ENCODE assay signal across 8 mouse cellular contexts in the genomic region with DNA sequence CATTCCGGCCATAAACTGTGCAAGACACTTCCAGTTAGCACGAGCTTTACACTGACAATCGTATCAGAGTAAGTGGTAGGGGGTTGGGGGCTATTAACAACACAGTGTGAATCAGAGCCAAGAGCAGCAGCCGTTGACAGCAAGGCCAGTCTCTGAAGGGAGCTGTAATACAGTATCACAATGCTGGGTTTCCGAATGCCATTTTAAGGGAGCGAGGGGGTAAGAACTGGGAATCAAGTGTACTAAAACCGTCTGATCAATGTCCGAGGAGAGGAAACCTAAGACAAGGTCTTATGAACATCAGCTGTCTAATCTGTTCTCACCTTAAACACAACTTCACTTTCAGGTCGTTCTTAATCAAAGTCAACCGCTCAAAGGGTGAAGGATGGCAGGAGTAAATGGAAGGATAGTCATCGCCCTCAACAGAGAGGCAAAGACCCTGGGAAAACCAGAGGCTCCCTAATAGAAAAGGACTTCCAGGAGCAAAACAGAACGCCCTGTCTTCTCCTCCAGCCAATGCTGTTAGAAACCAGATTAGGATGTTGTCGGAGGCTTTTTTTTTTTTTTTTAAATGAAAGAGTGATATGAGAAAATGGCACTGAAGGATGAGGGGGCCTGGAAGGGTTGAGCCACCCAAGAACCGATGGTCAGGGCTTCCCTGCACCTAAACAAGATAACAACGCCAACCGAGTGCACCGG. TPM values are rescaled to one million over a fixed set of nuclear protein-coding genes. Genes with fewer than 3 reads are reported as not detected.
A peak's percentile ranks its signal among the peaks of the same experiment; 100 is the strongest.
DNase-seq lines count a peak whose midpoint lies in the region; ATAC-seq and TF ChIP-seq lines count a peak whose summit lies in the region.

No protein-coding gene starts in this region.

- H3K9me3 ChIP-seq in forebrain, embryonic 16.5 days (ENCODE audit: control insufficient read depth, low read length), result no peaks in the 10 kb centered on the region
- no peaks in the 10 kb centered on the region for H3K9me3 ChIP-seq in liver, embryonic 12.5 days (replicated peaks)
- no peaks in the 10 kb centered on the region for H3K9me3 ChIP-seq in neural tube, embryonic 15.5 days (replicated peaks)

- no peak for TF ChIP-seq POLR2A in lung, adult 2 months (IDR thresholded peaks at IDR 0.05; ENCODE audit: borderline replicate concordance, extremely low read depth, low read depth, low read length)

- peak overlapping the region; percentile 85 for H3K4me3 ChIP-seq in lung, adult 2 months (replicated peaks; ENCODE audit: extremely low read depth, low read depth, low read length)
- H3K4me3 ChIP-seq in forebrain, embryonic 16.5 days (replicated peaks; ENCODE audit: low read length), result peak overlapping the region; percentile 92
- H3K4me3 ChIP-seq in liver, embryonic 12.5 days, result peak overlapping the region; percentile 99
- peak overlapping the region; percentile 86 for H3K4me3 ChIP-seq in neural tube, embryonic 15.5 days (replicated peaks)

- H3K36me3 ChIP-seq in forebrain, embryonic 16.5 days (ENCODE audit: control insufficient read depth, insufficient read depth), result no peaks in the 10 kb centered on the region
- peaks cover 29% of the 10 kb centered on the region for H3K36me3 ChIP-seq in liver, embryonic 12.5 days
- no peaks in the 10 kb centered on the region for H3K36me3 ChIP-seq in neural tube, embryonic 15.5 days

- peak; percentile 14 for DNase-seq in lung, adult 2 months
- no peak for DNase-seq in lung, postnatal 36 days
- DNase-seq in cerebellum, adult 18-20 months, result peak; percentile 20 to 25
- DNase-seq in kidney, adult 18-20 months, result peak; percentile 13

- ATAC-seq in forebrain, embryonic 16.5 days, result no peak
- no peak for ATAC-seq in liver, embryonic 12.5 days
- no peak; the same call in 1 of the 2 replicates for ATAC-seq in neural tube, embryonic 15.5 days (ENCODE audit: low FRiP score)
- ATAC-seq in granulocyte monocyte progenitor cell, adult 5-6 weeks (replicated peaks; ENCODE audit: poor library complexity, severe bottlenecking), result no peak

- H3K9ac ChIP-seq in forebrain, embryonic 16.5 days (replicated peaks; ENCODE audit: low read depth, low read length), result peak overlapping the region; percentile 92
- peak overlapping the region; percentile 99 for H3K9ac ChIP-seq in liver, embryonic 12.5 days
- H3K9ac ChIP-seq in neural tube, embryonic 15.5 days (replicated peaks), result peak overlapping the region; percentile 87

- H3K4me2 ChIP-seq in forebrain, embryonic 16.5 days (ENCODE audit: low read length), result peak overlapping the region; percentile 49
- peak overlapping the region; percentile 77 for H3K4me2 ChIP-seq in liver, embryonic 12.5 days
- peak overlapping the region; percentile 61 for H3K4me2 ChIP-seq in neural tube, embryonic 15.5 days

- no peaks in the 10 kb centered on the region for H3K27me3 ChIP-seq in forebrain, embryonic 16.5 days (replicated peaks; ENCODE audit: control insufficient read depth, insufficient read depth, low read length)
- no peaks in the 10 kb centered on the region for H3K27me3 ChIP-seq in liver, embryonic 12.5 days (replicated peaks)
- H3K27me3 ChIP-seq in neural tube, embryonic 15.5 days (replicated peaks), result no peaks in the 10 kb centered on the region

- TF ChIP-seq CTCF in lung, adult 2 months (IDR thresholded peaks at IDR 0.05; ENCODE audit: insufficient read depth, low read length), result no peak

- WGBS in lung, adult 2 months, result 2% methylated on average over 17 of the region's 17 CpGs
- under 1% methylated on average over 17 of the region's 17 CpGs for WGBS in forebrain, embryonic 16.5 days
- WGBS in liver, embryonic 12.5 days (ENCODE audit: insufficient replicate concordance), result 5% methylated on average over 17 of the region's 17 CpGs
- under 1% methylated on average over 17 of the region's 17 CpGs for WGBS in neural tube, embryonic 15.5 days

- H3K4me1 ChIP-seq in lung, adult 2 months (ENCODE audit: control insufficient read depth, insufficient read depth, low read length), result peaks cover 4% of the 10 kb centered on the region
- peaks cover 4% of the 10 kb centered on the region; the same call in 1 of the 2 replicates for H3K4me1 ChIP-seq in forebrain, embryonic 16.5 days (replicated peaks; ENCODE audit: control insufficient read depth, insufficient read depth, low read length)
- H3K4me1 ChIP-seq in liver, embryonic 12.5 days, result peaks cover 54% of the 10 kb centered on the region
- peaks cover 20% of the 10 kb centered on the region for H3K4me1 ChIP-seq in neural tube, embryonic 15.5 days

- peak overlapping the region; percentile 87 for H3K27ac ChIP-seq in forebrain, embryonic 16.5 days (ENCODE audit: low read length)
- peak overlapping the region; percentile 92 for H3K27ac ChIP-seq in liver, embryonic 12.5 days
- peak overlapping the region; percentile 93 for H3K27ac ChIP-seq in neural tube, embryonic 15.5 days (replicated peaks)

RNA-seq across cellular contexts. Expression of a gene that starts 1.0 kb away (rescaled TPM):
- 4.4 and 7.9 TPM in 2 replicates for polyA plus RNA-seq in lung, adult 2 months (2012; rRNA removed)
- polyA plus RNA-seq in forebrain, embryonic 16.5 days (2015; fragmentation: Nextera tagmentation; extraction: Ambion mirVana), result 10.5 and 10.9 TPM in 2 replicates
- 10.6 and 12.0 TPM in 2 replicates for polyA plus RNA-seq in liver, embryonic 12.5 days (2016; fragmentation: Nextera tagmentation; extraction: Ambion mirVana)
- 9.9 and 10.6 TPM in 2 replicates for polyA plus RNA-seq in neural tube, embryonic 15.5 days (2015; fragmentation: Nextera tagmentation; extraction: Ambion mirVana)
- 12.2 and 13.6 TPM in 2 replicates for total RNA-seq in granulocyte monocyte progenitor cell, adult 5-6 weeks (2014; fragmentation: Nextera tagmentation)
- 7.6 and 12.2 TPM in 2 replicates for total RNA-seq in granulocyte monocyte progenitor cell, adult 5-6 weeks (2017)

RNA-seq across cellular contexts. Expression of a gene that starts 31.3 kb away (rescaled TPM):
- polyA plus RNA-seq in lung, adult 2 months (2012; rRNA removed), result not detected in 2 replicates
- polyA plus RNA-seq in forebrain, embryonic 16.5 days (2015; fragmentation: Nextera tagmentation; extraction: Ambion mirVana), result 0.68 and 0.76 TPM in 2 replicates
- polyA plus RNA-seq in liver, embryonic 12.5 days (2016; fragmentation: Nextera tagmentation; extraction: Ambion mirVana), result not detected in 2 replicates
- polyA plus RNA-seq in neural tube, embryonic 15.5 days (2015; fragmentation: Nextera tagmentation; extraction: Ambion mirVana), result 0.47 and 0.93 TPM in 2 replicates
- not detected in 2 replicates for total RNA-seq in granulocyte monocyte progenitor cell, adult 5-6 weeks (2014; fragmentation: Nextera tagmentation)
- 0.26 TPM in 1 of 2 replicates, not detected in the other for total RNA-seq in granulocyte monocyte progenitor cell, adult 5-6 weeks (2017)
